Mouse (Mus musculus) thymus, postnatal 14 days (tissue): ENCODE data around the gene Pdia5.

Experiments
- DNase-seq: peaks from one replicate; pipeline ENCODE4 v3.0.0; 2021

The Pdia5 gene

GRCm38 (mm10) chr16:35484105-35484504, 6.6 kb downstream of the Pdia5 start:
- DNase-seq = no peak

- no peak for DNase-seq
These were observed 11.4 kb downstream of the Pdia5 start for GRCm38 (mm10) chr16:35479301-35479700.

- no peak for DNase-seq
These were observed 13.4 kb downstream of the Pdia5 start for GRCm38 (mm10) chr16:35477273-35477672.

DNA sequence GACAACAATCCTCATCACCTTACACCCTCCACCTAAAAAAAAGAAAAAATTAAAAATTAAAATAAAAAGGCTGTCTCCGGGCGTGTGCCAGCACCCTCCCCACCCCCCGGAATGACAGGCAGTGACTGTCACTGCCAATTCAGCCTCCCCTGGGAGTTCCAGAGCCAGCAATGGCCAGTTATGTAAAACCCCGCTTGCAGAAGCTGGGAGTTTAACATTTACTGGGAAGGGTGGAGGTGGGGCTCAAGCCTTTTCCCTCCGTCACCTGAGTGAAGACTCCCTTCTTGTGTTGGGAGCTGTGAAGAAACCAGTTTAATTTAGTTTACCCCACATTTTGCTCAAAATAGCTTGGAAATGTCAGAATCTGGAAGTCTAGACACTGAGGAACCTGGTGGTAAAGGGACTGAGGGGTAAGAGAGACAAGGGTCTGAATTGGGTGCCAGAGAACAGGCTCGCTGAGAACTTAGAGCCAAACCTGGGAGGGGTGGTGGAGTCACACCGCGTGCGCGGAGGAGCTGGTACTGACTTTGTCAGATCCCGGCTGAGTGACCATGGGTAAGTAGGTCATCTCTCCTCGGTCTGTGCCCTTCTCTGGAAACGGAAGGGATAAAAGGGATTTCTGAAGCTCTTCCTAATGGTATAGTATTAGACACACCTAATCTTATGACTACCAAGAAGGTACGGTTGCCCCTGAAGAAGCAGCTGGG, 18.0 kb downstream of the Pdia5 start:
- no peak for DNase-seq

DNA sequence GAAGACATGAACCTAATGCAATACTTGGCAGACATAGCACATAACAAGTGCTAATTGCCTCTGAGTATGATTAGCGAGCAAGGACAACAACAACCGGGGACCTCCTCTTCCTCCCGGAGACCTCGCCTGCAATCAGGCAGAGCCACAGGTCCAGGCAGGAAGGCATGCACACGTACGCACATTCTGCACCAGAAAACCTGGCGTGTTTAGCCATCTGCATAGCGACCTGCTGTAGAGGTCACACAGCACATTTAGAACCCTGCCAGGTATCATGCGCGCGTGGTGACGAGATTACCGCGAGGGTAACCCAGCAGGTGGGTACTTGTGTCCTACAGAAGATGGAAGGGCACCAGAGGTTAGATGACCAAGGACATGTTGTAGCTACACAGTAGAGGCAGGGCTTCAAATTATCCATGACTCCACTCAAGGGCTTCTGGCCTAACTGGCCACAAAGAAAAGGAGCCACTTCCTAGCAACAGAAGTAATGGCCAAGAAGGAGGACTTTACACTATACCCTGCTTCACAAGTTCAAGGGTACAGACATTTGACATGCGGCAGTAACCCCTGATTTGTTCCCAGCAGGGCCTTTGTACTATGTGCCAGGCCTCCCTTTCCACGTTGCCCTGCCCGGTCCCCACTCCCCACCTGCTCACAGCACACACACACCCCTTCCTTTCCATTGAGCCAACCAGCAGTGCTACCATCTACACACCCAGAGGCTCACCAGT, 18.7 kb downstream of the Pdia5 start:
- DNase-seq = no peak

DNA sequence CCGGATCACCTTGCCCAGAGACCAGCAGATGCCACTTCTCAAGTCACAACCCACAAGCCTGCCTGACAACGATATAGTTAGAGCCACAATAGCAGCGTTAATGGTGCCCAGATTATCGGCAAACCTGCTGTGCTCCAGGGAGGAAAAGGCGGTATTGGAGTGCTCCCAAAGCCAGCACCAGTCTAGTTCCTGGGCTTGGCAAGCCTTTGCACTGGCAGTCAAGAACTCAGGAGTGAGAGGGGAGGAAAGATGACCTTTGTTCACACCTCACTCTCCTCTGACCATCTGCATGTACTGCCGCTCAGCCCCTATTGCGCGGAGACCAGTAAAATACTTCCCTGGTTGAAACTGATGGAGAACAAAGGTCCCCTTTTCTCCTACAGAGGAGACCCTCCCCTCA, 19.7 kb downstream of the Pdia5 start:
- no peak for DNase-seq

DNA sequence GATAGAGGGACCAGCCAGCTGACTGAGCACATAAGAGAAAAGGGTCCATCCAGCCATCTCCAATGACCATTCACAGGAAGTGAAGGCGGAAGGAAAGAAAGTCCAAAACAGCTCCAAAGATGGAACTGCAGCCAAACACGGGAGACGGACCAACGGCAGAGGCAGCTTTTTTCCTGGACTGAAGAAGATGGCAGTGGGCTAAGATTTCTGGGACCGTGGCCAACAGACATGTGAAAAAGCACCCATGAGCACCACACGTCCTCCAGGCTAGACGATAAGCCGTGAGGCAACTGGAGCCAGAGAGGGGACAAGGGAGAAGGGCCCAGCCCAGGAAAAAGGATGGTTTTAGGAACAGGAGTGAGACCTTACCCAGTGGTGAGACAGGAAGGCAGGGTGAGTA, 20.6 kb downstream of the Pdia5 start:
- no peak for DNase-seq

DNA sequence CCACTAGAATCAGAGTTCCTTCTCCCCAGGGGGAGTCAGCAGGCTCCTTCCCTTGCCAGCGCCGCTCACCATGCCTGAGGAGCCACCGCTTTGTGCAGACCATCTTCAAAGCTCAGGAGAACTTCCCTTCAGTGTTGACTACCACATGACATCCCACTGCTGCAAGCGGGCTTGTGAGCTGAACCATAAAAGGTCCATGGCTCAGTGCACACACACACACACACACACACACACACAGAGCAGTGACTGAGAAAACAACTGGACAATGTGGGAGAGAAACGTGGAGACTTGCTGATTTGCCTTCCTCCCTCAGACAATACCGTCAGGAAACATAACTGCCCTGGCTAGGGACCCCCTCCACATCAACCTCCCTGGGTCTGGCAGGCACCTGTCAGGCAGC, 21.7 kb downstream of the Pdia5 start:
- DNase-seq = no peak

- no peak for DNase-seq
These were observed 23.6 kb downstream of the Pdia5 start for GRCm38 (mm10) chr16:35467044-35467443.

DNA sequence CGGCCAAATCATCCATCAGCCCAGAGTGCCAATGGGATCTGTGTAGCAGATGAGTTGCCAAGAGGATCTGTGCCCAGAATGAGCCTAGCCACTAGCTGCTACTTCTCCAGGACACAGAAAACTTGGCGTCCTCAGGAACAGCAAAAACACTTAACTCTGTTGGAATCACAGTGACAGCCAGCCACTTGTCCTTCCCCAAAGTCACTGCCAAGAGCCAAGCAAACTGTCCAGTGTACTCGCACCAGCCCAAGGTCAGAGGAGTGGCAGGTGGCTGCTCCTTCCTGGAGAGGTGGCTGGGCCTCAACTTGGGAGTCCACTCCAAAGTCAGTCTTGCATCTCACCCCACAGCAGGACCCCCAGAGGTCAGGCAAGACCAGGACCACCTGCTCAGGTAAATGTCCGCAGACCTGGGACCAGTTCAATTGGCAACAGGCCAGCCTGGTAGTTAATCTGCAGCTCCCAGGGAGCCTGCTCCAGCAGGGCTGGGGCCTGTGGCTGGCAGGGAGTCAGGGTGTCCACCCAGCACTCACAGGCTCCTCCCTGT, 24.8 kb downstream of the Pdia5 start:
- no peak for DNase-seq

DNA sequence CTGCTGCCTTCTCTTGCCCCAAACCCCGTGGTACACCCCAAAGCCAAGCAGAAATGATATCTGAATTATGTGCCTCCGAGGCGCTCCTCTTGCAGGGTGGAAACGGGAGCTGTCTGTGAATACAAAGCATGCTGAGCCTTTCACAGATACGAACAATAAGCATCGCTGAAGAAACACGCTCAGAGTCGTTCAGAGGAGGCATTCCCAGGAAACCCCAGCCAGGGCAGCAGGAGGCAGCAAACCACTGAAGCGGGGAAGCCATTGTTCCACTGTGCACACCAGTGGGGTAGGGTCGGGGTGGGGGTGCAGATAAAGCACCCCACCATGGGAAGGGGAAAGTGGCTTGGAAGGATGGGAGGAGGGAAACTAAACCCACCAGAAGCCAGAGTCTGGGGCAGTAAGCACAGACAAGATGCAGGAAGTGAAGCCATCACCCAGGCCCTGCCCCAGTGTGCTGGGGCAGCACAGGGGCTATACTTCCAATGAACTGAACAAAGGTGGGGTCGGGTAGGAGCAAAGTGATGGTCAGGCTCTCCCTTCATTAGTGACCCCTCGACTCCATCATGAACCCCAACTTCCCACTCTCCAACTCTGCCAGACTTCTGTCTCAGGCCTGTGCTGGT, 25.9 kb downstream of the Pdia5 start:
- DNase-seq = no peak

GRCm38 (mm10) chr16:35463708-35464107, 27.0 kb downstream of the Pdia5 start:
- no peak for DNase-seq

GRCm38 (mm10) chr16:35462955-35463354, 27.7 kb downstream of the Pdia5 start:
- no peak for DNase-seq

- DNase-seq = no peak
These were observed 31.1 kb downstream of the Pdia5 start for GRCm38 (mm10) chr16:35459584-35459983.

- DNase-seq = no peak
These were observed 32.4 kb downstream of the Pdia5 start for GRCm38 (mm10) chr16:35458297-35458696.

DNA sequence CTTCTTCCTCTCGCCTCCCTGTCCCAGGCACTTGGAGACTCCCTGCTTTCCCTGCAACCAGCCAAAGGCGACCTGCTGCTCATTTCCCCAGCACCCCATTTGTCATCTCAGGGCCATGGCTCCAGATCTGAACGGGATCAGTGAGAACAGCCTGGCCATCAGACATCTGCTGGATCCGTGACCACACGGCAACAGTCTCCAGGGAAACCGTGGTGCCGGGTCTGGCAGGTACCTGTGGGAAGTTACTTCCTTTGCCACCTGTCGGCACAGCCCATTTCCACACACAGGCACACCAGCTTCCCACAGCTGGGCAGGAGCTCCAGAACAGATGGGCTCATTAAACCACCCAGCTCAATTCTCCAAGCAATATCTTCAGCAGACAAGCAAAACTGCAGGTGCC, 33.2 kb downstream of the Pdia5 start:
- DNase-seq = no peak

- DNase-seq = no peak
These were observed 33.7 kb downstream of the Pdia5 start for GRCm38 (mm10) chr16:35457011-35457419.

- DNase-seq = no peak
These were observed 34.4 kb downstream of the Pdia5 start for GRCm38 (mm10) chr16:35456305-35456704.

- DNase-seq = no peak
These were observed 34.9 kb downstream of the Pdia5 start for GRCm38 (mm10) chr16:35455822-35456221.

GRCm38 (mm10) chr16:35450018-35450630, 40.5 kb downstream of the Pdia5 start:
- DNase-seq = no peak

GRCm38 (mm10) chr16:35442026-35442415, 48.7 kb downstream of the Pdia5 start:
- DNase-seq = no peak

DNA sequence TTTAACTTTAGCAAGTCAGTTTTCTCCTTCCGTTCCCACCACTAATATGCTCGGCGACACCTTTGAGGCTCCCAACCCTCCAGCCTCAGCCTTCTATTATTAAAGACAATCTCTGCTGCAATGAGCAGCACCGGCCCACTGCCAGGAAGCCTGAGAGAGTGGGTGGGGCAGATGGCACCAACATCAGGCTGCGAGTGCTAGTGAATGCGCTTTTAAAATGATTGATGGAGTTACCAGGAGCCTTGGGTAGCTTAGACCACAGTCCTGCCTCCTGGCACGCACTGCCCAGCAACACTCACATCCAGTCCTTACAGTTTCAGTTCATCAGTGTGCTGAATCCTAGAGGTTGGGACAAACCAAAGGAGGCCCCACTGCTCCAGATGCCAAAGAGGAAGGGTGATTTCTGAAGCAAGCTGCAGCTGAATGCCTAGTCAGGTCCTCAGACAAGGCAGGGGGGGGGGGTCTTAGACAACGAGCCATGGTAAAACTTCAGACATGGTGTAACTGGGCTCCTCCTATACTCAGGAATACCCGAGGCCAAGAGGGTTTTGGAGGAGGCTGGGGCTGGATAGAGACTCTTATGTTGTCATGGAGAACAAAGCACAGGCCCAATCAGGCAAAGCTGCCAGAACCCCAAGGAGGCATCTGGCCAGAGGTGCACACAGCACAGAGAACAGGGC, 49.2 kb downstream of the Pdia5 start:
- DNase-seq = no peak

DNA sequence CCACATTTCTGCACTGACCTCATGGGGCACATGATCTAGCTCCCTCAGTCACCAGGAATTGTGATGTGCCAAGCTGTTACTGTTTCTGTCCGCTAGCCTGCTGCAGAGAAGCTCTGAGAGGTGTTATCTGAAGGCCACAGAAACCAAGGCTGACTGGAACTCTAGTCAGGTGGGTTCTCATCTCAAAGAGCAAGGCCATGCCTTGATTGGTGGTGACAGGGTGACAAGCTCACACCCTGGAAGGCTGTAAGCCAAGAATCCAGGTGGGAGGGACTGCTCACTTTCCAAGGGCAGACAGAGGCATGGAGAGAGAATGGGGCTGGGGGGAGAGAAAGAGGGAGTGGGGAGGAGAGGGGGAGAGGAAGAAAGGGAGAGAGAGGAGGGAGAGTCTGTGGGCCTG, 51.6 kb downstream of the Pdia5 start:
- DNase-seq = no peak
